Mouse (Mus musculus): ENCODE measurements around the gene Shisa3. TPM values are rescaled to one million over a fixed set of nuclear protein-coding genes. Genes with fewer than 3 reads are reported as not detected.

The Shisa3 gene
- total RNA-seq, 2 experiments from 2014 or later = 0.84 TPM; not detected in 1

DNA sequence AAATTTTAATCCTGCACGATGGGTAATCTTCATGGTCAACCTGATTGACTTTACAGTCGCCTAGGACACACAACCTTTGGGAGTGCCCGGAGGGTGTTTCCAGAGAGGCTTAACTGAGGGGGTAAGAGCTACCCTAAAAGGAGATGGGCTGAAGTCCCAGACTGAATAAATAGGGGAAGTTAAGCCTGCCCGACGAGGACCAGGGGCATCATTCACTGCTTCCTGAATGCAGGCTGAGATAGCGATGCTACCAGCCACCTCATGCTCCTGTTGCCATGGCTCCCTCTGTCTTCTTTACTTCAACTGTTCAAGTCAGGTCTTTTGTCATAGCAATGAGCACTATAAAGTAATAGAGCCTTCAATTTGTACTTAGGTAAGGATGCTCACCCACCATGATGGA lies 62.5 kb downstream of the Shisa3 start:
- no peak for ATAC-seq (replicated peaks; ENCODE audit: low FRiP score, poor library complexity, severe bottlenecking)

DNA sequence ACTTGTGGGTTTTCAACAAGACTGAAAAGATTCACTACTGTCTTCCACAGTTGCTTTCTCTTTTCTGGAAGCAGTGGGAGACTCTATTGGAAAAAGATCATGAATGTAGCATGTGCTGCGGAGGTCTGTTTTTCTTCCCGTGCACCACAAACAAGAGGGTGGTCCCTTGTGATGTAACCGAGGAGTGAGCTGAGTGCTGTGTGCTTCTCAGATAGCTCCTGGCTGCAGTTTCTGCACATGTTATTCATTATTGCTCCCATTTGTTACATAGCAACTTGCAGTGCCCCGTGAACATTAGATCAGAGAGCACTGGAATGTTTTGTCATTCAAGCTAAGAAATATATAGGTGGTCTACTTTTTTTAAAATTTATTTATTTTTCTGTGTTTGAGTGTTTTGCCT lies 65.3 kb downstream of the Shisa3 start:
- ATAC-seq (replicated peaks; ENCODE audit: low FRiP score, poor library complexity, severe bottlenecking) = no peak

Other genes starting within 250 kb of the Shisa3 start
- not detected in 2 replicates for gene Bend4, start 179.6 kb upstream of the Shisa3 start, total RNA-seq (2015; ENCODE audit: low replicate concordance)
- 0.08 TPM in 1 of 2 replicates, not detected in the other for gene Bend4, start 179.6 kb upstream of the Shisa3 start, total RNA-seq (2017; ENCODE audit: low replicate concordance)
- 221 and 244 TPM in 2 replicates for gene Atp8a1, start 239.6 kb downstream of the Shisa3 start, total RNA-seq (2015; ENCODE audit: low replicate concordance)
- 297 and 307 TPM in 2 replicates for gene Atp8a1, start 239.6 kb downstream of the Shisa3 start, total RNA-seq (2017; ENCODE audit: low replicate concordance)

All from erythroid progenitor cell, adult 5-6 weeks (primary cell).